Mouse (Mus musculus) forebrain, embryonic 12.5 days (tissue): ENCODE results near the gene Crkl. TPM values are rescaled to one million over a fixed set of nuclear protein-coding genes. Genes with fewer than 3 reads are reported as not detected.
A peak's percentile ranks its signal among the peaks of the same experiment; 100 is the strongest.

Source experiments
- ATAC-seq: fragments of 200-750 bp; cut with Nextera tagmentation; 2 replicates; pipeline ENCODE4 v1.8.0; 2017; ENCODE audit warnings: moderate TSS enrichment; ENCODE audit not compliant: low FRiP score
- H3K27ac ChIP-seq: fragments of 300-500 bp; sonication (generic); 2 replicates; pipeline ENCODE4 v1.5.1; 2016; ENCODE audit warnings: mild to moderate bottlenecking
- H3K27me3 ChIP-seq: fragments of 300-500 bp; sonication (generic); 2 replicates; pipeline ENCODE4 v1.6.1; 2016; ENCODE audit warnings: mild to moderate bottlenecking
- H3K36me3 ChIP-seq: fragments of 300-500 bp; sonication (generic); replicated peaks from 2 replicates; pipeline ENCODE4 v1.6.1; 2016; ENCODE audit warnings: mild to moderate bottlenecking
- H3K4me1 ChIP-seq: fragments of 300-500 bp; sonication (generic); 2 replicates; pipeline ENCODE4 v1.6.1; 2016
- H3K4me2 ChIP-seq: fragments of 300-500 bp; sonication (generic); 2 replicates; pipeline ENCODE4 v1.6.1; 2016; ENCODE audit warnings: mild to moderate bottlenecking, moderate library complexity
- H3K4me3 ChIP-seq: fragments of 300-500 bp; sonication (generic); replicated peaks from 2 replicates; pipeline ENCODE4 v1.5.1; 2016; ENCODE audit warnings: mild to moderate bottlenecking
- H3K9ac ChIP-seq: fragments of 300-500 bp; sonication (generic); 2 replicates; pipeline ENCODE4 v1.6.1; 2016; ENCODE audit warnings: mild to moderate bottlenecking
- H3K9me3 ChIP-seq: fragments of 300-500 bp; sonication (generic); 2 replicates; pipeline ENCODE4 v1.6.1; 2016
- WGBS: fragments of 180-500 bp; shearing (Covaris S2); methylation state at CpG from one replicate; pipeline ENCODE4 v1.1.7; 2016; 5-methylcytosine and 5-hydroxymethylcytosine counted together
- polyA plus RNA-seq: library from polyadenylated mRNA; unstranded; fragments of >200 nt; fragmentation: Nextera tagmentation; extraction: Ambion mirVana; gene quantifications from 2 replicates; pipeline ENCODE4 v1.2.1, GENCODE M21; 2016

The Crkl gene
- polyA plus RNA-seq, 1 experiment from 2014 or later: 101 TPM

GRCm38 (mm10) chr16:17461596-17461995 is 9.8 kb downstream of the Crkl start:
- WGBS: 95% methylated on average over 1 of the region's 1 CpGs
- Histone ChIP-seq H3K27ac (no peak overlapping the region), H3K4me2 (no peak overlapping the region), H3K36me3 (peaks cover 34% of the 10 kb centered on the region), H3K9me3 (no peaks in the 10 kb centered on the region), H3K9ac (no peak overlapping the region), H3K4me3 (no peak overlapping the region), H3K27me3 (no peaks in the 10 kb centered on the region), H3K4me1 (peaks cover under 1% of the 10 kb centered on the region; the same call in 1 of the 2 replicates)
- no peak for ATAC-seq

DNA sequence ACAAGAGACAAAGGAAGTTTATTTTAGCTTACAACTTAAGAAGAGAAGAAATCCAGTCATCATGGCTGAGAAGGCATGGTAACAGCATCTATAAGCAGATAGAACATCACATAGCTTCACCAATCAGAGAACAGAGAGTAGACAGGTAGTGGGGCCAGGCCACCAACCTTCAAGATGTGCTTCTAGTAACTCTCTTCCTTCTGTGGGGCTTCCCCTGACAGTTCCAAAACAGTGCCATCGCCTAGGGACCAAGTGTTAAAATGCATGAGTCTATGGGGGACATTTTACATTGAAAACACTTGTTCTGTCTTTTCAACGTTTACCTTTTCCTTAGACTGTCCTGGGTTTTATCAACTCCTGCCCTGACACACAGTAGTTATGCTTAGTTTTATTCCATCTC is 11.4 kb downstream of the Crkl start:
- Histone ChIP-seq H3K4me2 (no peak overlapping the region), H3K36me3 (peaks cover 19% of the 10 kb centered on the region), H3K27ac (no peak overlapping the region), H3K9ac (no peak overlapping the region), H3K4me1 (no peaks in the 10 kb centered on the region), H3K27me3 (no peaks in the 10 kb centered on the region), H3K4me3 (no peak overlapping the region), H3K9me3 (no peaks in the 10 kb centered on the region)
- ATAC-seq: no peak
- 97% methylated on average over 2 of the region's 2 CpGs for WGBS

DNA sequence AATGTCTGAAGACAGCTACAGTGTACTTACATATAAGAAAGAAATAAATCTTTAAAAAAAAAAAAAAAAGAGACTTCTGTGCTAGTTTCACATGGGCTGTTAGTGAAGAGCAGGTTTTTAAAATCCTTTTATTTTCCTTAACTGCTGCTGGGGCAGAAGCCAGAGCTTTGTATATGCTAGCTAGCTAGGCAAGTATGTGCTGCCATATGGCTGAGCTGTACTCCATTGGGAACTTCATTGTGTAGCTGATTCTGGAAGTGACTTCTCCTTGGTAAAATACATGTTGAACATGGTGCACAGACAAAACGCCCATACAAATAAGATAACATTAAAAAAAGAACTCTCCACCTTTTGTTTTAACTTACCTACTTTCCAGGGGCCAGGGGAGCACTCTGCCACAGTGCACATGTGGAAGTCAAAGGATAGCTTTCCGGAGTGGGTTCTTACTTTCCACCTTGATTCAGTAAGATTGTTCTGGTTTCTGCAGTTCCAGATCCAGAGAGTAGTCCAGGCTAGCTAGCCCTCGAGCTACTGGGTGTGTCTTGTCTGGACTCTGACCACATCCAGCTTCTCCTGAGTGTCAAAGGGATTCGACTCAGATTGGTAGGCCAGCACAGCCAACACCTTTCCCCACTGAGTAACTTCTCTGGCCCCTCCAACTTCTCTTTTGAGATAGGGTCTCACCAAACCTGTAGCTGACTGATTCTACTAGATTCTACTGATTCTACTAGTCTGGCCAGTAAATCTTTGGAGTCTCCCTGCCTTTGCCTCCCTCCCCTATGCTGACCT is 15.3 kb downstream of the Crkl start:
- no peaks in the 10 kb centered on the region for H3K27me3 ChIP-seq
- H3K4me3 ChIP-seq: no peak overlapping the region
- no peak overlapping the region for H3K4me2 ChIP-seq
- no peak for ATAC-seq
- no peak overlapping the region for H3K9ac ChIP-seq
- no peak overlapping the region for H3K27ac ChIP-seq
- H3K36me3 ChIP-seq: peaks cover 21% of the 10 kb centered on the region
- H3K4me1 ChIP-seq: no peaks in the 10 kb centered on the region
- 88% methylated on average over 4 of the region's 4 CpGs for WGBS
- no peaks in the 10 kb centered on the region for H3K9me3 ChIP-seq

DNA sequence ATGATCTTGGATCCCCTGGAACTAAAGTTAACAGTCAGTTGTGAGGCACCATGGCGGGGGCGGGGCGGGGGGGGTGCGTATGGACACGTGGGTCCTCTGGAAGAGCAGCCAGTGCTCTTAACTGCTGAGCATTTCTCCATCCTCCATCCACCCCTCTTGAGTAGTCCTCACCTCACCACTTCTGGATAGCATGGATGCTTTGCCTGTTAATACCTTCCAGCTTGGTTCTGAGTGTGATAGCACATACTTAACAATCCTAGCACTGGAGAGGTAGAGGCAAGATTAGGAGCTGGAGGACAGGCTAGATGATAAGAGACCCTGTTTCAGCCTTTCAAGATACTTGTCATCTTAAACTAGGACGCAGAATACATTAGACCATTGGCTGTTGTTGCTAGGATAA is 20.7 kb downstream of the Crkl start:
- Histone ChIP-seq H3K9ac (no peak overlapping the region), H3K4me3 (no peak overlapping the region), H3K4me2 (no peak overlapping the region), H3K36me3 (peaks cover 38% of the 10 kb centered on the region), H3K27me3 (no peaks in the 10 kb centered on the region), H3K9me3 (no peaks in the 10 kb centered on the region), H3K4me1 (no peaks in the 10 kb centered on the region; the same call in 1 of the 2 replicates), H3K27ac (no peak overlapping the region)
- WGBS: 85% methylated on average over 6 of the region's 6 CpGs
- ATAC-seq: no peak

DNA sequence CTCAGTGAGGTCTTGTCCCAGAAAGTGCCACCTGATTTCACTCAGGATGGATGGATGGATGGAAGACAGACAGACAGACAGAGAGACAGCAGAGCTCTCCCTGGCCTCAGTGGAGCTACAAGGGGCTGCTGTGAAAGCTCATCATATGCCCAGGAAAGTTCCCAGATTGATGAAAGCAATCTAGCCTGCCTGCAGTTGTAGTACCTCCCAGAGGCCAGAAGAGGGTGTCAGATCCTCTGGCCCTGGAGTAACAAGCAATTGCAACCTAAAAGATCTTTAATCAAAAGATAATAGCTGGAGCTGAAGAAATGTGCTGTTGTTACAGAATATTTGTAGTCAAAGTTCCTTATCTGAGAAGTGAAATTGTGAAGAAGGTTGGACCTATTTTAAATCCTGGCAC is 22.3 kb downstream of the Crkl start:
- no peak overlapping the region for H3K4me2 ChIP-seq
- no peaks in the 10 kb centered on the region for H3K27me3 ChIP-seq
- no peaks in the 10 kb centered on the region for H3K9me3 ChIP-seq
- no peak overlapping the region for H3K27ac ChIP-seq
- peaks cover 36% of the 10 kb centered on the region for H3K36me3 ChIP-seq
- no peak overlapping the region for H3K9ac ChIP-seq
- H3K4me3 ChIP-seq: no peak overlapping the region
- ATAC-seq: no peak
- H3K4me1 ChIP-seq: no peaks in the 10 kb centered on the region; the same call in 1 of the 2 replicates

DNA sequence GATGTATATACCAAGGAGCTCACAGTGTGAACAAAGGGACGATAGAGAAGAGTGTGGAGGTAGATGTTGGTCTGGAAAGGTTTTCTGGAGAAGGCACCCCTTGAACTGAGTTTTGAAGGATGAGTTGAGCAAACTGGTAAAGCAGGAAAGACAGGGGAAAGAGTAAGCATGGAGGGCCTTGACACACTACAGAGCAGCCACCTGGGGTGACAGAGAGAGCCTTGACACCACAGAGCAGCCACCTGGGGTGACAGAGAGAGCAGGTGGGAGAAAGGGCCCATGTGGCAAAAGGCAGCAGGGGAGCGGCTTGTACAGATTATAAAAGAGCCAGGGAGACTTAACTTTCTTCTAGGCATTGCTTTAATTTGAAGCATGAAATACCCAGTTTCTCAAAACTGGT is 23.0 kb downstream of the Crkl start:
- H3K9me3 ChIP-seq: no peaks in the 10 kb centered on the region
- H3K4me1 ChIP-seq: no peaks in the 10 kb centered on the region; the same call in 1 of the 2 replicates
- H3K27me3 ChIP-seq: no peaks in the 10 kb centered on the region
- no peak for ATAC-seq
- H3K4me3 ChIP-seq: no peak overlapping the region
- no peak overlapping the region for H3K9ac ChIP-seq
- peaks cover 31% of the 10 kb centered on the region for H3K36me3 ChIP-seq
- 78% methylated on average over 2 of the region's 2 CpGs for WGBS
- no peak overlapping the region for H3K4me2 ChIP-seq
- no peak overlapping the region for H3K27ac ChIP-seq

DNA sequence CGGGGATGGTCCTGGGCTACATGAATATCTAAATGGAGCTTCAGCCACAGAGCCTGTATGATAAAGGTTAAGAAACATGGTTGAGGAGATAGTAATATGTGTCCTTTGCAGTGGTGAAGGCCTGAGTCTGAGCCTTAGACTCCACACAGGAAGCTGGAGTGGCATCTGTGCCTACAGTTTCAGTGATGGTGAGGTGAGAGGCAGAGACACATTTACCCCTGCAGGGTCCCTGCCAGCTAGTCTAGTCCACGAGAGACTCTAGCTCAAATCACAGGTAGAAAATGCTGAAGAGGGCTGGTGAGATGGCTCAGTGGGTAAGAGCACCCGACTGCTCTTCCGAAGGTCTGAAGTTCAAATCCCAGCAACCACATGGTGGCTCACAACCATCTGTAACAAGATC is 23.5 kb downstream of the Crkl start:
- Histone ChIP-seq H3K27ac (no peak overlapping the region), H3K9ac (no peak overlapping the region), H3K4me3 (no peak overlapping the region), H3K4me1 (no peaks in the 10 kb centered on the region; the same call in 1 of the 2 replicates), H3K4me2 (no peak overlapping the region), H3K9me3 (no peaks in the 10 kb centered on the region), H3K36me3 (peaks cover 25% of the 10 kb centered on the region), H3K27me3 (no peaks in the 10 kb centered on the region)
- 85% methylated on average over 4 of the region's 4 CpGs for WGBS
- ATAC-seq: no peak

GRCm38 (mm10) chr16:17478331-17478943 is 26.6 kb downstream of the Crkl start:
- H3K27ac ChIP-seq: no peak overlapping the region
- H3K4me2 ChIP-seq: no peak overlapping the region
- no peak for ATAC-seq
- peaks cover 19% of the 10 kb centered on the region for H3K36me3 ChIP-seq
- H3K9me3 ChIP-seq: no peaks in the 10 kb centered on the region
- no peaks in the 10 kb centered on the region for H3K4me1 ChIP-seq
- 81% methylated on average over 4 of the region's 4 CpGs for WGBS
- H3K27me3 ChIP-seq: no peaks in the 10 kb centered on the region
- H3K9ac ChIP-seq: no peak overlapping the region
- H3K4me3 ChIP-seq: no peak overlapping the region

- H3K27ac ChIP-seq: no peak overlapping the region
- no peak for ATAC-seq
Measured at GRCm38 (mm10) chr16:17481465-17481864, 29.7 kb downstream of the Crkl start.

GRCm38 (mm10) chr16:17486505-17486904 is 34.7 kb downstream of the Crkl start:
- ATAC-seq: no peak
- Histone ChIP-seq H3K4me1 (peaks cover 15% of the 10 kb centered on the region), H3K27ac (no peak overlapping the region), H3K9me3 (no peaks in the 10 kb centered on the region), H3K4me3 (no peak overlapping the region), H3K36me3 (peaks cover 39% of the 10 kb centered on the region), H3K9ac (no peak overlapping the region), H3K27me3 (peaks cover 24% of the 10 kb centered on the region), H3K4me2 (no peak overlapping the region)
- WGBS: 66% methylated on average over 3 of the region's 3 CpGs

More at GRCm38 (mm10) chr16:17481465-17481864, 29.7 kb downstream of the Crkl start:
- Histone ChIP-seq H3K4me1 (peaks cover 3% of the 10 kb centered on the region; the same call in 1 of the 2 replicates), H3K4me3 (no peak overlapping the region), H3K9me3 (no peaks in the 10 kb centered on the region), H3K27me3 (no peaks in the 10 kb centered on the region), H3K4me2 (no peak overlapping the region), H3K9ac (no peak overlapping the region), H3K36me3 (peaks cover 36% of the 10 kb centered on the region)
- 92% methylated on average over 2 of the region's 2 CpGs for WGBS

GRCm38 (mm10) chr16:17488478-17489468 is 37.0 kb downstream of the Crkl start:
- Histone ChIP-seq H3K36me3 (peaks cover 29% of the 10 kb centered on the region), H3K27ac (no peak overlapping the region), H3K27me3 (peaks cover 28% of the 10 kb centered on the region), H3K9ac (peak overlapping the region; percentile 63; the same call in 1 of the 2 replicates), H3K4me2 (peak overlapping the region; percentile 89), H3K9me3 (no peaks in the 10 kb centered on the region), H3K4me3 (peak overlapping the region; percentile 45), H3K4me1 (peaks cover 15% of the 10 kb centered on the region)
- 43% methylated on average over 14 of the region's 14 CpGs for WGBS
- ATAC-seq: peak; percentile 17; the same call in 1 of the 2 replicates
